Mouse (Mus musculus): ENCODE measurements around the gene Arpc5l.

DNA sequence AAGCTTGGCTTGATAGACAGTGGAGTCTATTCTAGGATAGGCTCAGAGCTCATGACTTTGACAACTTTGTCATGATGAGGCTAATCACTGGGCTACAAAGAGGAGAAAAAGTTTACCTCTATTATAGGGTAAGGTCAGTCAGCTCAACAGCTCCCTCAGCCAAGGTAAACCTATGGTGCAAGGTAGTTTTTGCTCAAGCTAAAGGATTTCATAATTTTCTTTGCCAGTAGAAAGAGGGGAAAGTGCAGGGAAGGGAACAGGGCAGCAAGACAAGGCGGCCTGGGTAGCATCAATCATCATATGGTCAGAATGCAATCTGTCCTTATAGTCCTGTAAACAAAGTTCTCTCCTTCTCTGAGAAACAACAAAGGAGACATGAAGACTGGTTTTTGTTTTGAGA lies 35.1 kb downstream of the Arpc5l start:
- TF ChIP-seq CTCF (IDR thresholded peaks at IDR 0.05; ENCODE audit: borderline replicate concordance, insufficient read depth, low read depth, low read length) (no peak), POLR2A (IDR thresholded peaks at IDR 0.05; ENCODE audit: borderline replicate concordance, insufficient read depth, low read length) (no peak)
